Mouse (Mus musculus) monocyte, adult 2 months (primary cell): ENCODE results near the gene Tmub1.
"Not testable (repeated sequence)": the region's sequence is repeated elsewhere in the genome, so short reads cannot be mapped to it uniquely, and the experiment has no call there.

Experiments used
- DNase-seq, 2 experiments: peaks; one replicate each; pipeline ENCODE4 v3.0.0; 2022; ENCODE audit warnings: low spot score in 2 of 2, low read depth in 1 of 2

Tmub1 gene

DNA sequence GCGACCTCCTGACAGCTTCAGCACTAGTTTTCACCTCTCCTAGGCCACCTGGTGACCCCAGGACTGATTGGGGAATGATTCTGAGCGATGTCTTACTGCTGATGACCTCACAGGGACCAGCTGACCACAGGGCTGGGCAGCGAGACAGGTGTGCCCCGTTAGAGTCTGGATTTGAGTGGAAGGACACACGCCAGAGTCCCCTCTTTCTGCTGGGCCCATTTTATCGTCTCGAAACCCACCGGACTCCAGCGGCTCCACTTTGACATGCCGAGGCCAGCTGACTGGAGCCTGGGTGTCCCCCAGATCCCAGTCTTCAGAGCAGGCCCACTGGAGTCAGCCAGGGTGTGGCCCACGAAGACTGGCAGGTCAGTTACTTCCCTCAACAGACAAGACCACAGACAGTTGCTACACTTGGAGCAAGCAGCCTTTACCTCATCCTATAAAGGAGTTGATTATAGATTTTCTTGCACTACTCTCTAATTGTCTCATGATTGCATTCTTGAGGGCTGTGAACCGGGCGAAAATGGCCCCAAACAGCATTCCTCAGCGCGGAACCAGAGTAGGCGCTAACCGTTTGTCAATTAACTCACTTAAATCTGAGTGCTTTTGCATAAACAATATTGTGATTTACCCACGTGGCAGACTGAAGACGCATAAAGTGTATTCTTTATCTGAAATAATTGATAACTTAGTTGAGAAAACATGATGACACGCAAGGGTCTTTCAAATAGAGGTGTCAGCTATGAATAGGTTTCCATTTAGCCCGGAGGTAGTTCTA lies 23.5 kb downstream of the Tmub1 start:
- DNase-seq = peak in 1 of 2 experiments; percentile 43

DNA sequence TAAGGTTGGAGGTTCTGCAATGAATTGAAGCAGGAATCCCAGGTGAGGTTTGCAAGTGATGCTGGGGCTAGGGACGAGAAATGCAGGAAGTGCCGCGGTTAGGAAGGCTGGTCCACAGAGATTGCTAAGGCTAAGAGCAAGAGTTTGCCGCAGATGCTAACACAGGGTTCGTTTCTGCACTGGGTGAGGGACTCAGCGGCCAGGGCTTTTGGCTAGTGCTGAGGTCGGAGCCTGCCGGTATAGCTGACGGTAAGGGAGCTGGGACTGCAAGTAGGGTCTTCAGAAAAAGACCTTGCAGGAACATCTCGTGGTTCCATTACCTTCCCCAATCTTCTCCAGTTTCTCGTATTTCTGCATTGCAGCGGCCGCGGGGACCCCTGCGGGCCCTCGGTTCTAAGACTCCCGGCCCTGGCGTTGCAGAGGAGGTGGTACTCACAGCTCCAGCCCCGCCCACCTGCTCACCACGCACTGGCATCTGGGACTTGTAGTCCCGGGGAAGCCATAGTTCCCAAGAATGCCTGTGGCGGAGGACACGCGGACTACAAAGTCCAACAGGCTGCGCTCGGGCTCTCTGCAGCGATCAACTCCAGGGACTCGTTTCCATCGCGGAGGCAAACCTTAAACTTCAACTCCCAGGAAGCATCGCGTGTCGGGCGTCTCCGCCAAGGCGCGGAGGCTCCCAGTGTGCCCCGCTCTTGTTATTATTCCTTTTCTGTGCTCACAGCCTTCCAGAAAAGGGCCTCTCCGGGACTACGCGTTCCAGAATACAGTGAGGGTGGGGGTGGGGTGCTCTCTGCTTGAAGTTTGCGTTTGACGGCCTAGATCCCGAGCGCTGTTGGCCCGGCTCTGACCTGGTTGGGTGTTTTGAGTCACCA lies 24.3 kb downstream of the Tmub1 start, which contains the start of the genes Cdk5 and Slc4a2:
Cdk5 (minus strand) TSS at position 402 of the 875 bp plus-strand sequence.
Slc4a2 (plus strand) TSS at position 709 of the 875 bp plus-strand sequence.
- DNase-seq = peak; percentile 90 to 94

DNA sequence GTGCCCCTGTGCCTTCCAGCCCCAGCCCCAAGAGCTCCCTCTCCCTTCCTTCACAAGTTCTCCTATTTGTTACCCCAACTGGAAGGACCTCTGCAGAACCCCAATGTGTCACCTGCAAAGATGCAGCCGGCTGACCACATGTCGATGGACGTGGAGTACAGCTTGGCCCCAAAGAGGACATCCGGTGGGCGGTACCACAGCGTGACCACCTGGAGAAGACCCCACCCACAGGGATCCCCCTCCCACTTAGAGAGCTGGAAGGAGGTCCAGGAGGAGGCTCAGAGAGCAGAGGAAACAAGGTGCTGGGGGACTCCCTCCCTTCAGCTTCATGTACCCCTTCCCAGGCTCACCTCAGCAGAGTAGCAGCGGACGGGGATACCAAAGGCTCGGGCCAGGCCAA lies 27.3 kb downstream of the Tmub1 start:
- no peak for DNase-seq

DNA sequence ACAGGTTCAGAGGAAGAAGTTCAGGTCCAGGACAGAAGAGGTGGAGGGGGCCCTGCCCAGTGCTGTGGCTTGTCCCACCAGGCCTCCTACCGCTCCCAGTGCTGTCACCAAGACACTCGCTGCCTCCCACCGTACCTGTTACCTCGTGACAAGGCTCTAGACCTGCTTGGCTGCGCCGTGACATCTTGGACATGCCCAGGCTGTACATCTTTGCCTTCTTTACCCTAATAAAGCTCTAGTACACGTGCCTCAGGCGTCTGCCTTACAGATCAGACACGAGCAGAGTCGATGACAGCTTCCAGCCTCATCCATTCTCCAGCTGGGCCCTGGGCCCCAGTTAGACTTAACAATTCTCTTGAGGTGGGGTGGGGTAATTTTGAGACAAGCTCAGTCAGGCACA lies 30.1 kb downstream of the Tmub1 start:
- DNase-seq = no peak

DNA sequence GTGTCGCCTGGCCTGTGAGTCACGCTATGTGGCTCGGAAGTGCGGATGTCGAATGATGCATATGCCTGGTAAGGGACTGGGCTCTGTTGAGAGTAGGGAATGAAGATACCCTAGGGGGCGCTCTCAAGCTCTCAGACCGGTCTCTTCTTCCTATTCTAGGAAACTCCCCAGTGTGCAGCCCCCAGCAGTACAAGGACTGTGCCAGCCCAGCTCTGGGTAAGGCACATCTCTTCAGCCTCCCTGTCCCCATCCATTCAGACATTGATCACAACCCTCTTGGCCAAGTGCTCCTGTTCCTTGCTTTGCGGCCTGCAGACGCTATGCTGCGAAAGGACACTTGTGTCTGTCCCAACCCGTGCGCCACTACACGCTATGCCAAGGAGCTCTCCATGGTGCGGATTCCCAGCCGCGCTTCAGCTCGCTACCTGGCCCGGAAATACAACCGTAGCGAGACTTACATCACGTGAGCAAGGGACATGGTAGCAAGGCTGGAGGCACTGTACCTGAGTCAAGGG lies 31.4 kb downstream of the Tmub1 start:
- peak in 1 of 2 experiments; percentile 46 for DNase-seq

DNA sequence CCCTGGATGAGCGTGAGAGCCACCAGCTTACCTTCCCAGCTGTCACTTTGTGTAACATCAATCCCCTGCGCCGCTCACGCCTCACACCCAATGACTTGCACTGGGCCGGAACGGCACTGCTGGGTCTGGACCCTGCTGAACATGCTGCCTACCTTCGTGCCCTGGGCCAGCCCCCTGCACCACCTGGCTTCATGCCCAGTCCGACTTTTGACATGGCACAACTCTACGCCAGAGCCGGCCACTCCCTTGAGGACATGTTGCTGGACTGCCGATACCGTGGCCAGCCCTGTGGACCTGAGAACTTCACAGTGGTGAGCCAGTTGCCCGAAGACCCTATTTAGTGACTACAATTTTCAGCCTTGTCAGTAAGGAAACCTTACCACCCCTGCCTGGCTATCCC lies 33.7 kb downstream of the Tmub1 start:
- no peak for DNase-seq

DNA sequence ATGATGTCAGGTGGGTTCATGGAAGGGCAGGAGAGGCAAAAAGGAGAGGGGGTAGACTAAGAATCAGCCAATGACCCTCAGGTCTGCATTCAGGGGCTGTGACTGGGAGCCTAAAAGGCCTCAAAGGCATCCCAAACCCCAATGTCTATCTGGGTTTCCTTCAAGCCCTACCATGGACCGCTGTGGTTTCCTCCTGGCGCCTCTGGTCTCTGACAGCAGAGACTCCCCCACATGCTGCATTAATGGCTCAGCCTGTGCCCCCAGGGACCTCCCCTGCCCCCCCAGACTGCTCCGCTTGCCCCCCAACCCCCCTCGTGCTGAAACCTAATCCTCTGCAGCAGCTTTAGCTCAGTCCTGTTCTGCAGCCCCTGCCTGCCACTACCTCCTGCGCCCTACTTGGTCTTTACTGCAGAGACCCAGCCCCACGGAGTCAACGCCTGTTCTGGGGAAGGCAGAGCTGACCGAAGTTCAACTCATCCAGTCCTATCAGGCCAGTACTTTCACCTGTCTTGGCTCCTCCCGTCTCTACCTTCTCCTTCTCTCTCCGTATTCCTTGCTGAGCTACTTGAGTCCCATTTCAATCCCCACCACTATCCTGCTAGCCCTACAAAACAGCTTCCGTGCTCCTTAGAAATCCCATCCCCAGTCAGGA lies 34.5 kb downstream of the Tmub1 start, which contains the start of gene Asic3:
Asic3 (plus strand) TSS at position 351 of the 652 bp plus-strand sequence.
- no peak for DNase-seq

DNA sequence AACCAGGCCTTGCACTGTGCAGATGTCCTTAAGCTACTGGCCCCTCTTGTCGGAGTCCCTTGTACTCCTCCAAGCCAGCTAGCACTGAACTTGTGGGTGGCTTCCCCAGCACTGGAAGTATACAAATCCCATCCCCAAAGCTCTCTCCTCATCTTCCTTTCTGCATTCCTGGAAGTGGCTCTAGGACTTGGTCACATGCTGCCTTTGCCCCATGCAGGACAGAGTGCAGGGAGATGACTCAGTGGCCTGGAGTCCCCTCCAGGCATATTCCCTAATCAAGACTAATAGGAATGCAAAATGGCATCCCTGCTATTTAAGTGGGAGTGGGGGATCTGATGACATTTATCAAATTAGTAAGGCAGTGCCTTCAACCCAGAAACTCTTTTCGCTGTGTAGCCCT lies 35.6 kb downstream of the Tmub1 start:
- DNase-seq = no peak

DNA sequence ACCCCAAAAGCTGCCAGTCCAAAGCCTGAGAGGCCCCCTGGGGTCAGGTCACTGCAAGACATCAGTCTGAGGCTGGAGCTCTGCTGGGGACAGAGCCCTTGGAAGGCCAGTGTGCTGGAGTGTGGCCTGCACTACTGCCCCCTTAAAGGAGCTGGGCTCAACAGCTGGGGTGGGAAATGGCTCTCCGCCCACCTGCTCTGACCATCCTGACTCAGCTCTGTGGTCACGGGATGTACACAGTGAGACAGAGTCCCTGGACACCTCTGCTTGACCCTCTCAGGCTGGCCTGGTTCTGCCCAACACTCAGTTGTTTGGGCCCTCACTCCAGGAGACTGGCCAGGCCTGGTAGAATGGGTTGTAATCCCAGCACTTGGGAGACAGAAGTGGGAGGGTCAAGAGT lies 38.2 kb downstream of the Tmub1 start:
- no peak for DNase-seq

DNA sequence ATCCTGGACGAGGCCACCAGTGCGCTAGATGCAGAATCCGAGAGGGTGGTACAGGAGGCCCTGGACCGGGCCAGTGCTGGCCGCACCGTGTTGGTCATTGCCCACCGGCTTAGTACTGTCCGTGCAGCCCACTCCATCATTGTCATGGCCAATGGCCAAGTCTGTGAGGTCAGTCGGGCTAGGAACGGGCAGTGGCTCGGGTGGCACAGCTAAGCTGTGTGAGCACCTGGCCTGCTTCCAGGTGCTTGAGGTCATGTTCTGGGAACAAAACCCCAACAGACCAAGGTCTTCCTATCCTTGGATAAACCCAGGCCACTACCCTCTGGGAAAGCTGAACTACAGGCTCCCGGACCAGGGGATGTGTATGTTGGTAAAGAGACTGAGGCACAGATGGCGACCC lies 39.0 kb downstream of the Tmub1 start:
- DNase-seq = no peak

DNA sequence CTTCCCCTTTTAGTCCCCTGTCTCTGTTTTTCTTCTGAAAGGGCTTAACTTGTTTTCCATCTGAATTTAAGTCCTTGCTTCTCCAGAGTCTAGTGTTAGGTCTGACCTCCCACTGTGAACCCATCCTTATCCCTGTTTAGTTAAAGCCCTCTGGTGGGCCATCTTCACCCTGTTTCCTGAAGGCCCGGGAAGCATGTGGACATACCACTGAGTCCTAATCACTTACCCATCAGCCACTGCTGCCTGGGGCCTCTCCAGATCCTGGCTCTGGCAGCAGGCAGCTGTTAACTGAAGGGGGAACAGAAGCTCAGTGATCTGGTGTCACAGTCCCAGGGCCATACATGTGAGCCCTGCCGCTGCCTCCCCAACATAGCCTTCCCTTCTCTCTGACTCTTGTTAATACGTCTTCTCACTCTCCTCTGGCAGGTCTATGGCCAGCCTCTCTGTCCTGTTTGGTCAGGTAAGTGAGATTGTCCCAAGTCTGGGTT lies 42.2 kb downstream of the Tmub1 start:
- no peak for DNase-seq

DNA sequence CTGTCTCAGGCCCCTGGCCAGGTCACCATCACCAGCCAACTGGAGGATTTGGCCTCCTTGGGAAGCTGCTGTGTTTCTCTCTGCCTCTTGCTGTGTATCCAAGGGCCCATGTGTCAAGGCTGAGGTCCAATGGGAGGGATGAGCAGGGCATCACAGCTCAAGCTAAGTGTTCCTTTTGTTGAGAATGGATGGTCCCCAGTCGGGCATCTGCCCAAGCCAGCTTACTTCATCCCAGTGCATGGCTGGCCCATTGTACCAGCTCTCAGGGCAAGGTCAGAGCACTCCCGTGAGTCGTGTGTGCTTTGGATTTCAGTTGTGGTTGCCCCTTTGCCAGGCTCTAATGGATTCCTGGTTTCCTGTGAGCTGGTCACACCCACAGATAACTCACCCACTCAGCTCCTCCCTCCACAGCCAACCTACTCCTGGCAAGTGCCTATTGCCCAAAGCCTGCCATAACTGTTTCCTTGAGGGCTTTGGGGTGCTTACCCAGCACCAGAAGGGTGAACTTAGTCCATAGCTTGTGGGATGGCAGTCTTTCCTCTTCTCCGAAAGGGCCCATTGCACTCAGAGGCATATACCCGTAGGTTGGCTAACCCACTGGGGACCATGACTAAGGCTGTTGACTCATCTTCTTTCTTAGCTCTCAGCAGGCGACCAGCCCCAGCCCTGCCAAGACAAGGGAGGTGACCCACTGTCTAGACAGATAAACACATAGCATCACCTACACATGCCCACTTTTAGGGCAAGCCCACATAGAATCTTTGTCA lies 42.9 kb downstream of the Tmub1 start:
- DNase-seq = no peak

DNA sequence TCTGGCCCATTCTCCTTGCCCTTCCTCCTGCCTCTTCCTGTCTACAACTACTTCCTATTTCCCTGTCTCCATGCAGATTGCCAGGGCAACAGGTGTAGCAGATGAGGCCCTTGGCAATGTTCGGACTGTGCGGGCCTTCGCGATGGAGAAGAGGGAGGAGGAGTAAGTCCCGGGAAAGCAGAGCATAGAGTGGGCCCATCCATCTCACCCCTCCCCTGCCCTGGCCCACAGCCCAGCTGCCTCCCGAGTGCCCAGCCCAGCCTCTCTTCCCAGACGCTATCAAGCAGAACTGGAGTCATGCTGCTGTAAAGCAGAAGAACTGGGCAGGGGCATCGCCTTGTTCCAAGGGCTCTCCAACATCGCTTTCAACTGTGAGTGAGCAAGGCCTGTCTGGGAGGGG lies 45.7 kb downstream of the Tmub1 start:
- DNase-seq = no peak

DNA sequence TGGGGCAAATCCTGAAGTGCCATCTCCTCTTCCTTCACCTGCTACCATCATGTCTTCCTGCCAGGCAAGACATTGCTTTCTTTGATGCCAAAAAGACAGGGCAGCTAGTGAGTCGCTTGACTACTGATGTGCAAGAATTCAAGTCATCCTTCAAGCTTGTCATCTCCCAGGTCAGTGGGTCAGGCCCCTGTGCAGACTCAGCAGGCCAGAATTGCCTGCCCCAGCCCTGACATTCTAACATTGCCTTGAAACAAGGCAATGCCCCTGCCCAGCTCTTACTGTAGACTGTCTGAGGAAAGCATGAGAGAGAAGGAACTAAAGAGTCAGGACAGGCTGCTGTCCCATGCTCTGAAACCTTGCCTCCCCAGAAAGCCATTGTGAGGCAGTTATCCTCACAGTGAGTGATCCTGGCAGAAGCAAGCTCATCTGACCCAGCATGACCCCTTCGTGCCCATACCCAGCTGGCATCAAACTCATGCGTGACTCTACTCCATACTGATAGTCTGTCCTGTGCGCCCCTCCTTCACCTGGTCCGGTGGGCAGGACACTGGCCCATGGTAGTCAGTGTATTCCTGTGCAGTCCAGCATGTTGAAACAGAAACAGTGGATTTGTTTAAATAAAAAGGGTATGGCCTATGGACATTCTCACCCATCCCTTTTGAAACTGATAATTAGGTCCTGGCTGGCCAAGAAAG lies 46.6 kb downstream of the Tmub1 start:
- DNase-seq = no peak

DNA sequence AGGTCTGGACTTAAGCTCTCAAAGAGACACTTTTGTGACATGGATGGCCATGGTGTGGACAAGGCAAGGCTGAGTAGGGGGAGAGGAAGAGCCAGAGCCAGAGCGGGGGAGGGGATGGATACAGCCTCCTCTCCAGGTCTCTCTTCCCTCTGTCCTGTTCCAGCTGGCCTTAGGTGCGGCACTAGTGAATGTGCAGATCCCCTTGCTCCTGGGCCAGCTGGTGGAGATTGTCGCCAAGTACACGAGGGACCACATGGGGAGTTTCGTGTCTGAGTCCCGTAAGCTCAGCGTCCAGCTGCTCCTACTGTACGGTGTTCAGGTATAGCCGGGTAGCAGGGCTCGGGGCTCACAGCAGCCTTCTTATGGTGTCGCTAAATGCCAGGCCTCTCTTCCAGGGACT lies 47.3 kb downstream of the Tmub1 start:
- DNase-seq = no peak

DNA sequence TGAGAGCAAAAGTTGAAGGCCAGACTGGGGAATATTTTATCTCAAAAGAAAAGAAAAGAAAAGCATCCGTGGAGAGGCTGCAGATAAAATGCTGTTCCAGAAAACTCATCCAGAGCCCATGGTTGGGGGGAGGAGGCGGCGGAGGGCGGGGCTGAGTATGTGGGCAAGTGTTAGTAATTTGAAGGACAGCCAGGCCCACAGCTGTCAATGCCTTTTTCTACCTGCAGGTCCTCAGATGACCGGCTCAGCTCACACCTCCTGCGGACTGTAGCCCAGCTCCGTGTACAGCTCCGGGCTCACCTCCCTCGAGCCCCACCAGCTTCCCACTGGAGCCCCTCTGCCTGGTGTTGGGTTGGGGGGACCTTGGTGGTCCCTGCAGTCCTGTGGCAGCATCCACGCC lies 48.0 kb downstream of the Tmub1 start:
- DNase-seq = no peak

DNA sequence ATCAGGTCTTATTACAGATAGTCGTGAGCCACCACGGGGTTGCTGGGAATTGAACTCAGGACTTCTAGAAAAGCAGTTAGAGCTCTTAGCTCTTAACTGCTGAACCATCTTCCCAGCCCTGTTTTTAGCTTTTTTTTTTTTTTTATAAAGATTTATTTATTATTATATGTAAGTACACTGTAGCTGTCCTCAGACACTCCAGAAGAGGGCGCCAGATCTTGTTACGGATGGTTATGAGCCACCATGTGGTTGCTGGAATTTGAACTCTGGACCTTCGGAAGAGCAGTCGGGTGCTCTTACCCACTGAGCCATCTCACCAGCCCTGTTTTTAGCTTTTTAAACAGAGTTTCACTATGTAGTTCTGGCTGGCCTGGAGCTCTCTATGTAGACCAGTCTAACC lies 51.4 kb downstream of the Tmub1 start:
- not testable (repeated sequence) for DNase-seq
